Mouse (Mus musculus): ENCODE data around the gene Pigk. TPM values are rescaled to one million over a fixed set of nuclear protein-coding genes. Genes with fewer than 3 reads are reported as not detected.
"Not testable (repeated sequence)": the region's sequence is repeated elsewhere in the genome, so short reads cannot be mapped to it uniquely, and the experiment has no call there.

Gene Pigk
- total RNA-seq, 1 experiment: 44.6 TPM

GRCm38 (mm10) chr3:152776363-152776762 lies 62.5 kb downstream of the Pigk start:
- Histone ChIP-seq H3K4me1 (ENCODE audit: control insufficient read depth in 2 of 2, insufficient read depth in 2 of 2, low read length in 2 of 2, poor library complexity in 1 of 2) (no peaks in the 10 kb centered on the region), H3K4me3 (ENCODE audit: insufficient read depth in 1 of 2, low read depth in 1 of 2, low read length in 2 of 2, poor library complexity in 1 of 2, severe bottlenecking in 1 of 2) (no peak overlapping the region), H3K9me3 (ENCODE audit: control insufficient read depth, insufficient read depth, low read depth, low read length) (no peaks in the 10 kb centered on the region), H3K9ac (ENCODE audit: insufficient read depth, low read depth, low read length, poor library complexity, severe bottlenecking) (no peak overlapping the region), H3K27ac (ENCODE audit: insufficient read depth, low read depth, low read length, poor library complexity, severe bottlenecking) (no peak overlapping the region), H3K36me3 (ENCODE audit: control insufficient read depth, insufficient read depth, low read length, poor library complexity, severe bottlenecking) (peaks cover 3% of the 10 kb centered on the region; the same call in 1 of the 2 replicates)
- no peak for TF ChIP-seq MAFK (IDR thresholded peaks at IDR 0.05; ENCODE audit: insufficient read depth, low read depth, low read length)
- no peak for TF ChIP-seq ZNF384 (IDR thresholded peaks at IDR 0.05; ENCODE audit: low read depth, low read length)
- no peak for TF ChIP-seq HCFC1 (IDR thresholded peaks at IDR 0.05; ENCODE audit: borderline replicate concordance, insufficient read depth, low read length)
- no peak for TF ChIP-seq CHD2 (IDR thresholded peaks at IDR 0.05; ENCODE audit: low read depth, low read length)
- no peak for TF ChIP-seq ZC3H11A (IDR thresholded peaks at IDR 0.05; ENCODE audit: borderline replicate concordance, low read depth, low read length)
- in situ Hi-C loops (cut with MboI; ENCODE audit: low sequenced_read_pairs in 2 of 2, unreplicated experiment in 2 of 2): no loop called here
- DNase-seq (ENCODE audit: low read depth, low spot score): no peak

- TF ChIP-seq CHD2 (IDR thresholded peaks at IDR 0.05; ENCODE audit: low read depth, low read length): no peak
- no peak for TF ChIP-seq ZC3H11A (IDR thresholded peaks at IDR 0.05; ENCODE audit: borderline replicate concordance, low read depth, low read length)
- no peak for TF ChIP-seq HCFC1 (IDR thresholded peaks at IDR 0.05; ENCODE audit: borderline replicate concordance, insufficient read depth, low read length)
- TF ChIP-seq ZNF384 (IDR thresholded peaks at IDR 0.05; ENCODE audit: low read depth, low read length): no peak
- no peak for TF ChIP-seq MAFK (IDR thresholded peaks at IDR 0.05; ENCODE audit: insufficient read depth, low read depth, low read length)
- H3K9ac ChIP-seq (ENCODE audit: insufficient read depth, low read depth, low read length, poor library complexity, severe bottlenecking): no peak overlapping the region
- peaks cover 3% of the 10 kb centered on the region; the same call in 1 of the 2 replicates for H3K36me3 ChIP-seq (ENCODE audit: control insufficient read depth, insufficient read depth, low read length, poor library complexity, severe bottlenecking)
- H3K4me1 ChIP-seq (ENCODE audit: control insufficient read depth in 2 of 2, insufficient read depth in 2 of 2, low read length in 2 of 2, poor library complexity in 1 of 2): no peaks in the 10 kb centered on the region
- no peak for DNase-seq (ENCODE audit: low read depth, low spot score)
- H3K4me3 ChIP-seq (ENCODE audit: insufficient read depth in 1 of 2, low read depth in 1 of 2, low read length in 2 of 2, poor library complexity in 1 of 2, severe bottlenecking in 1 of 2): no peak overlapping the region
- H3K27ac ChIP-seq (ENCODE audit: insufficient read depth, low read depth, low read length, poor library complexity, severe bottlenecking): no peak overlapping the region
- in situ Hi-C loops (cut with MboI; ENCODE audit: low sequenced_read_pairs in 2 of 2, unreplicated experiment in 2 of 2): no loop called here
- H3K9me3 ChIP-seq (ENCODE audit: control insufficient read depth, insufficient read depth, low read depth, low read length): no peaks in the 10 kb centered on the region
These were observed 63.1 kb downstream of the Pigk start for GRCm38 (mm10) chr3:152776872-152777540.

GRCm38 (mm10) chr3:152779819-152780218 lies 65.9 kb downstream of the Pigk start:
- Histone ChIP-seq H3K4me3 (ENCODE audit: insufficient read depth in 1 of 2, low read depth in 1 of 2, low read length in 2 of 2, poor library complexity in 1 of 2, severe bottlenecking in 1 of 2) (no peak overlapping the region), H3K9me3 (ENCODE audit: control insufficient read depth, insufficient read depth, low read depth, low read length) (no peaks in the 10 kb centered on the region), H3K4me1 (ENCODE audit: control insufficient read depth in 2 of 2, insufficient read depth in 2 of 2, low read length in 2 of 2, poor library complexity in 1 of 2) (no peaks in the 10 kb centered on the region), H3K27ac (ENCODE audit: insufficient read depth, low read depth, low read length, poor library complexity, severe bottlenecking) (no peak overlapping the region), H3K36me3 (ENCODE audit: control insufficient read depth, insufficient read depth, low read length, poor library complexity, severe bottlenecking) (peaks cover 3% of the 10 kb centered on the region; the same call in 1 of the 2 replicates), H3K9ac (ENCODE audit: insufficient read depth, low read depth, low read length, poor library complexity, severe bottlenecking) (no peak overlapping the region)
- TF ChIP-seq ZNF384 (IDR thresholded peaks at IDR 0.05; ENCODE audit: low read depth, low read length): no peak
- TF ChIP-seq MAFK (IDR thresholded peaks at IDR 0.05; ENCODE audit: insufficient read depth, low read depth, low read length): no peak
- no peak for TF ChIP-seq HCFC1 (IDR thresholded peaks at IDR 0.05; ENCODE audit: borderline replicate concordance, insufficient read depth, low read length)
- DNase-seq (ENCODE audit: low read depth, low spot score): no peak
- in situ Hi-C loops (cut with MboI; ENCODE audit: low sequenced_read_pairs in 2 of 2, unreplicated experiment in 2 of 2): no loop called here

GRCm38 (mm10) chr3:152783792-152784191 lies 69.9 kb downstream of the Pigk start:
- H3K9me3 ChIP-seq (ENCODE audit: control insufficient read depth, insufficient read depth, low read depth, low read length): no peaks in the 10 kb centered on the region
- no peak overlapping the region for H3K9ac ChIP-seq (ENCODE audit: insufficient read depth, low read depth, low read length, poor library complexity, severe bottlenecking)
- DNase-seq (ENCODE audit: low read depth, low spot score): peak; percentile 69
- TF ChIP-seq HCFC1 (IDR thresholded peaks at IDR 0.05; ENCODE audit: borderline replicate concordance, insufficient read depth, low read length) (no peak), ZC3H11A (IDR thresholded peaks at IDR 0.05; ENCODE audit: borderline replicate concordance, low read depth, low read length) (peak; percentile 59), MAFK (IDR thresholded peaks at IDR 0.05; ENCODE audit: insufficient read depth, low read depth, low read length) (no peak), CHD2 (IDR thresholded peaks at IDR 0.05; ENCODE audit: low read depth, low read length) (no peak)
- H3K36me3 ChIP-seq (ENCODE audit: control insufficient read depth, insufficient read depth, low read length, poor library complexity, severe bottlenecking): peaks cover 12% of the 10 kb centered on the region
- no peaks in the 10 kb centered on the region for H3K4me1 ChIP-seq (ENCODE audit: control insufficient read depth in 2 of 2, insufficient read depth in 2 of 2, low read length in 2 of 2, poor library complexity in 1 of 2)
- H3K27ac ChIP-seq (ENCODE audit: insufficient read depth, low read depth, low read length, poor library complexity, severe bottlenecking): no peak overlapping the region
- no peak overlapping the region for H3K4me3 ChIP-seq (ENCODE audit: insufficient read depth in 1 of 2, low read depth in 1 of 2, low read length in 2 of 2, poor library complexity in 1 of 2, severe bottlenecking in 1 of 2)
- in situ Hi-C loops (cut with MboI; ENCODE audit: low sequenced_read_pairs in 2 of 2, unreplicated experiment in 2 of 2): no loop called here

GRCm38 (mm10) chr3:152784353-152784752 lies 70.5 kb downstream of the Pigk start:
- H3K9ac ChIP-seq (ENCODE audit: insufficient read depth, low read depth, low read length, poor library complexity, severe bottlenecking); H3K9me3 ChIP-seq (ENCODE audit: control insufficient read depth, insufficient read depth, low read depth, low read length); in situ Hi-C loops (cut with MboI; ENCODE audit: low sequenced_read_pairs in 2 of 2, unreplicated experiment in 2 of 2); DNase-seq (ENCODE audit: low read depth, low spot score); H3K27ac ChIP-seq (ENCODE audit: insufficient read depth, low read depth, low read length, poor library complexity, severe bottlenecking); H3K4me3 ChIP-seq (ENCODE audit: insufficient read depth in 1 of 2, low read depth in 1 of 2, low read length in 2 of 2, poor library complexity in 1 of 2, severe bottlenecking in 1 of 2); H3K4me1 ChIP-seq (ENCODE audit: control insufficient read depth in 2 of 2, insufficient read depth in 2 of 2, low read length in 2 of 2, poor library complexity in 1 of 2): not testable (repeated sequence)
- H3K36me3 ChIP-seq (ENCODE audit: control insufficient read depth, insufficient read depth, low read length, poor library complexity, severe bottlenecking): peaks cover 12% of the 10 kb centered on the region

GRCm38 (mm10) chr3:152788301-152788953 lies 74.5 kb downstream of the Pigk start:
- H3K9ac ChIP-seq (ENCODE audit: insufficient read depth, low read depth, low read length, poor library complexity, severe bottlenecking); in situ Hi-C loops (cut with MboI; ENCODE audit: low sequenced_read_pairs in 2 of 2, unreplicated experiment in 2 of 2); DNase-seq (ENCODE audit: low read depth, low spot score); H3K36me3 ChIP-seq (ENCODE audit: control insufficient read depth, insufficient read depth, low read length, poor library complexity, severe bottlenecking); H3K4me1 ChIP-seq (ENCODE audit: control insufficient read depth in 2 of 2, insufficient read depth in 2 of 2, low read length in 2 of 2, poor library complexity in 1 of 2); H3K4me3 ChIP-seq (ENCODE audit: insufficient read depth in 1 of 2, low read depth in 1 of 2, low read length in 2 of 2, poor library complexity in 1 of 2, severe bottlenecking in 1 of 2); H3K27ac ChIP-seq (ENCODE audit: insufficient read depth, low read depth, low read length, poor library complexity, severe bottlenecking); H3K9me3 ChIP-seq (ENCODE audit: control insufficient read depth, insufficient read depth, low read depth, low read length): not testable (repeated sequence)

All from ES-E14 (cell line).